Mouse (Mus musculus) large intestine, adult 2 months (tissue): ENCODE results near the gene Hist1h2ak. TPM values are rescaled to one million over a fixed set of nuclear protein-coding genes. Genes with fewer than 3 reads are reported as not detected.

Source experiments
- polyA plus RNA-seq: library from polyadenylated mRNA; depleted of rRNA; stranded (reverse); fragments of >200 nt; gene quantifications from 2 replicates; pipeline ENCODE4 v1.2.3, GENCODE M21; 2012; rRNA removed

The Hist1h2ak gene
- polyA plus RNA-seq, 1 experiment, result 14.9 TPM

Other genes with a start within 250 kb of the Hist1h2ak start
- 1.7 and 2.7 TPM in 2 replicates for gene Zkscan8, start 222.7 kb downstream of the Hist1h2ak start, polyA plus RNA-seq
- gene Olfr1366, start 211.0 kb downstream of the Hist1h2ak start, polyA plus RNA-seq, result not detected in 2 replicates
- not detected in 2 replicates for gene Olfr1535, start 193.9 kb downstream of the Hist1h2ak start, polyA plus RNA-seq
- gene Olfr1364, start 172.1 kb downstream of the Hist1h2ak start, polyA plus RNA-seq, result not detected in 2 replicates
- not detected in 2 replicates for gene Olfr1362, start 139.8 kb downstream of the Hist1h2ak start, polyA plus RNA-seq
- not detected in 2 replicates for gene Olfr11, start 111.3 kb downstream of the Hist1h2ak start, polyA plus RNA-seq
- not detected in 2 replicates for gene Olfr1361, start 90.4 kb downstream of the Hist1h2ak start, polyA plus RNA-seq
- not detected in 2 replicates for gene Olfr1360, start 76.4 kb downstream of the Hist1h2ak start, polyA plus RNA-seq
- not detected in 2 replicates for gene Olfr1359, start 55.7 kb downstream of the Hist1h2ak start, polyA plus RNA-seq
- 14.2 and 16.3 TPM in 2 replicates for gene Hist1h2bl, start 37.7 kb downstream of the Hist1h2ak start, polyA plus RNA-seq
- gene Hist1h2ai, start 37.4 kb downstream of the Hist1h2ak start, polyA plus RNA-seq, result 23.0 and 39.3 TPM in 2 replicates
- 33.4 and 59.9 TPM in 2 replicates for gene Hist1h3h, start 36.2 kb downstream of the Hist1h2ak start, polyA plus RNA-seq
- gene Hist1h2bm, start 31.8 kb downstream of the Hist1h2ak start, polyA plus RNA-seq, result 4.5 and 5.5 TPM in 2 replicates
- 3.6 and 5.5 TPM in 2 replicates for gene Hist1h4j, start 18.8 kb downstream of the Hist1h2ak start, polyA plus RNA-seq
- gene Hist1h4k, start 3.3 kb downstream of the Hist1h2ak start, polyA plus RNA-seq, result 44.1 and 68.7 TPM in 2 replicates
- 3.5 and 9.7 TPM in 2 replicates for gene Hist1h2bn, start 296 bp upstream of the Hist1h2ak start, polyA plus RNA-seq
- 4.2 and 4.5 TPM in 2 replicates for gene Hist1h1b, start 26.8 kb upstream of the Hist1h2ak start, polyA plus RNA-seq
- 46.3 and 55.3 TPM in 2 replicates for gene Hist1h3i, start 29.5 kb upstream of the Hist1h2ak start, polyA plus RNA-seq
- gene Hist1h2an, start 33.4 kb upstream of the Hist1h2ak start, polyA plus RNA-seq, result 7.4 and 15.3 TPM in 2 replicates
- gene Hist1h2bp, start 33.6 kb upstream of the Hist1h2ak start, polyA plus RNA-seq, result 2.1 and 5.4 TPM in 2 replicates
- 23.8 and 61.7 TPM in 2 replicates for gene Hist1h2bq, start 56.4 kb upstream of the Hist1h2ak start, polyA plus RNA-seq
- gene Hist1h2ao, start 56.6 kb upstream of the Hist1h2ak start, polyA plus RNA-seq, result not detected in 2 replicates
- gene Hist1h4m, start 57.9 kb upstream of the Hist1h2ak start, polyA plus RNA-seq, result 0.98 TPM in 1 of 2 replicates, not detected in the other
- 38.1 and 56.7 TPM in 2 replicates for gene Hist1h4n, start 78.4 kb upstream of the Hist1h2ak start, polyA plus RNA-seq
- 253 and 504 TPM in 2 replicates for gene Hist1h2ap, start 79.7 kb upstream of the Hist1h2ak start, polyA plus RNA-seq
- gene Hist1h2br, start 79.9 kb upstream of the Hist1h2ak start, polyA plus RNA-seq, result 19.9 and 53.9 TPM in 2 replicates
- 0.10 and 0.29 TPM in 2 replicates for gene Zfp184, start 191.3 kb upstream of the Hist1h2ak start, polyA plus RNA-seq
- not detected in 2 replicates for gene Pom121l2, start 227.4 kb upstream of the Hist1h2ak start, polyA plus RNA-seq